Mouse (Mus musculus) left cerebral cortex, postnatal 10 days (tissue): ENCODE results near the gene Serpina1e. TPM values are rescaled to one million over a fixed set of nuclear protein-coding genes. Genes with fewer than 3 reads are reported as not detected.
"Not testable (repeated sequence)": the region's sequence is repeated elsewhere in the genome, so short reads cannot be mapped to it uniquely, and the experiment has no call there.

Source experiments
- DNase-seq, 2 experiments: peaks; one replicate each; pipeline ENCODE4 v3.0.0; 2021 to 2022; ENCODE audit warnings: low spot score in 2 of 2, mixed read lengths in 1 of 2; ENCODE audit errors: extremely low spot score in 1 of 2
- intact Hi-C: fragments of 180-260 bp; cut with DNase I; formaldehyde crosslinking; loops from one replicate; pipeline ENCODE4 v1.15.1; 2025
- total RNA-seq, 2 experiments: library from RNA; stranded (reverse); gene quantifications; 2 replicates each; pipeline ENCODE4 v1.2.3; 2021

Serpina1e gene
- total RNA-seq, 2 experiments from 2014 or later: not detected

- intact Hi-C loops: no loop called here
- no peak for DNase-seq
Observed at GRCm38 (mm10) chr12:103969577-103970116, 10.9 kb upstream of the Serpina1e start.

- DNase-seq: no peak
- intact Hi-C loops: no loop called here
Observed at GRCm38 (mm10) chr12:103966761-103967160, 8.0 kb upstream of the Serpina1e start.

- no peak for DNase-seq
- intact Hi-C loops: no loop called here
Observed at GRCm38 (mm10) chr12:103963288-103963687, 4.5 kb upstream of the Serpina1e start.

- intact Hi-C loops: no loop called here
Observed at GRCm38 (mm10) chr12:103962860-103963259, 4.1 kb upstream of the Serpina1e start.

DNA sequence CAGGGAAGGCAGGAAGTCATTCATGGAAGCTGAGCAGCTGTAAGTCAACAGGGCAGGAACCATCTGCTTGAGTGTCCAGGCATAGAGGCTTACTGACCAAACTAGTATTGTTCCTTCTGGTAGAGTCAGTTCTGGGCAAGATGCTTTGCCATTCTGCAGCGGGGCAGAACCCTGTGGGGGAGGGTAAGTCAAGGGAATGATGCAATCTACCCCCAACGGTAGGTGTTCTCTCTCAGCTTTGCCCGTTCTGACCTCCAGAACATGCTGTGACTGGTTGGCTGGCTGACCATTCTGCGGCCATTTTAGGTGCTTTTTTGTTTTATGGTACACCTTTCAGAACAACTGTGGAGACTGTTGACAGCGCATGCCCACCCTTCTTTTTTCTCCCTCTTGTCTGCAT is 3.6 kb upstream of the Serpina1e start:
- DNase-seq: no peak
- intact Hi-C loops: no loop called here

More at GRCm38 (mm10) chr12:103962860-103963259, 4.1 kb upstream of the Serpina1e start:
- no peak for DNase-seq

DNA sequence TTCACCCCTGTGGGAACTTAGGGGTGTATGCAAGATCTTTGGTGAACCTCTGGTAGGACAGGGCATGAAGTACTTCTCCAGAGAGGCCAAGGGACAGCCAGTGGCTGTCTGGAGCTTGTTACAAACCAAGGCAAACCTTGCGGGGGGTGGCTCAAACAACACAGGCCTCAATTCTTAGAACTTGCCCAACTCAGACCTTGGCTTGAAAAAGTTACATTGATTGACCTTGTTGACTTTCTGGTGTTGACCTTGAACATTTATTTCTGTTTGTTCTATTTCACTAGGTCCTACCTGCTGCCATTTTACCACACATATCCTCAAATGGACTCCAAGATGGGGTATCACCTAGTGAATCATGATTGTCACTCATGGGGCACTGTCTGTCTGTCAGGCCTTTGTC is 2.9 kb upstream of the Serpina1e start:
- intact Hi-C loops: no loop called here

DNA sequence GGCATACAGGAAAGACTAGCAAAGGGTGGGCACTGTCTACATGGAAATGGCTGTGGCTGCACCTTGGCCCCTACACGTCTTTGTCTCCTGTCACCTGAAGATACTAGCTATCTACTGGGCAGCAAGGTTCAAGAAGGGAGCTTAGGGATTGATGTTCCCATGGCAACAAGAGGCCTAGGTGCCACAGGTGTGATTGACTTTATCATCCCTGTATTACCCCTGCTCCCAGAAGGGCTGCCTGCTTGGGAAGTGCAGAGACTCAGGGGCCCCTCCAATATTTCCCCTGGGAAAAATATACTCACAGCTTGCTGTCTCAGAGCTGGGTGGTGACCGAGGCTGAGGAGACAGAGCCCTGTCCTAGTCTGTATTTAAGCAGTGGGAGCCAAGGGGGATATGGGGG is 2.2 kb downstream of the Serpina1e start:
- intact Hi-C loops, DNase-seq: not testable (repeated sequence)

More for the DNA sequence above, 2.9 kb upstream of the Serpina1e start:
- no peak for DNase-seq

GRCm38 (mm10) chr12:103952972-103953371 is 5.8 kb downstream of the Serpina1e start:
- DNase-seq, intact Hi-C loops: not testable (repeated sequence)

DNA sequence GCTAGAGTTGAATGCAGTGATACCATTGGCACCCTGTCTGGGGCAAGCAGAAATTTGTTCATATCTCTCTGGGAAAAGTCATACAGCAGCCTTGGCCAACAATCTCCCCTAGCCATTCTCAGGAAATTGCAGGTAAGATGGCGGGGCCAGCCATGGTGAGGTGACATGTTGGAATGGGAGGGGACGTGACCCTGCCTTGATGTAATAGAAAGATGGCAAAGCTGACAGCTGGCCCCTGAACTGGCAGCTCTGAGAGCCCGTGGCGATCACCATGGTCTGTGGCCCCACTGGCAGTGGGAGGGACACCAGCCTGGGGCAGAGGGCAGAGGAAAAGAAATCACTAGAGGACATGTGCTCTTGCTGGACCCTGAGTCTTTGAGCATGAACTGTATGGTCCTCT is 12.5 kb downstream of the Serpina1e start:
- intact Hi-C loops: no loop called here

DNA sequence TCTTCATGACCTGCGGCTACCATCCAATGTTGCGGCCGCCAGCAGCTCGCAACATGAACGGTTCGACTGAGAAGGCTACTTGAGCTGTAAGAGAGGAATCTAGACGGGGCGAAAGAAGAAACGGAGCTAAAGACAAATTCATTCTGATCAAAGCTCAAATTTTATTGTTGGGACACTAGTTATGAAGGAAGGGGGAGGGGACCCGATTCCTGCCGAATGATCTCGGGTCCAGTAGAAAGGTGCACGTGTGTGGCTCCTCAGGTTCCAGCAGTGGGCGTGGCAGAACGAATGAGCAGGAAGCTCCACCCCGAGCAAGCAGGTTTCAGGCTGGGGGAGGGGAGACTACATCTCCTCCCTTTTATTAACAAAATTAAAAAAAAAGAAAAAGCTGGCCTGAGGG is 49.6 kb downstream of the Serpina1e start:
- intact Hi-C loops, DNase-seq: not testable (repeated sequence)

More for the DNA sequence above, 12.5 kb downstream of the Serpina1e start:
- no peak for DNase-seq

DNA sequence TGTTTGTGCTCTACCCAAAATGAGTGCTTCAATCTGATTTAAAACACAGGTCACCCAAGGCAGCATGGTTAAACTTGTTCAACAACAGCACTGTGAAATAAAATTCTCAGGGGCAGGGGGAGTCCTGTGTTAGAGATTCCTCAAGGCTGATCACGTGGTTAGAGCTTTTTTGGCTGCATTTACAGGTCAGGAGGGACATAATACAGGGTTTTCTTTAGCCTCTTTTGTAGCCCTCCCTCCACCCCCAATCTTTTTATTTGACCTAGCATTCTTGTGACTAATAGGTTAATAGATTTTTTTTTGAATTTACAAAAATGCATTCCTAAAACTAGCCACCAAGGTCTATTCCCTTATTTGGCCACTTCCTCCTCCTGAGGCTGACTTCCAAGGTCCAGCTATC is 51.0 kb downstream of the Serpina1e start:
- DNase-seq, intact Hi-C loops: not testable (repeated sequence)

GRCm38 (mm10) chr12:103904837-103905340 is 53.9 kb downstream of the Serpina1e start, which contains the start of gene Serpina1c:
Gene Serpina1c, minus strand, starts transcription at chr12:103904887.
- DNase-seq, intact Hi-C loops: not testable (repeated sequence)

DNA sequence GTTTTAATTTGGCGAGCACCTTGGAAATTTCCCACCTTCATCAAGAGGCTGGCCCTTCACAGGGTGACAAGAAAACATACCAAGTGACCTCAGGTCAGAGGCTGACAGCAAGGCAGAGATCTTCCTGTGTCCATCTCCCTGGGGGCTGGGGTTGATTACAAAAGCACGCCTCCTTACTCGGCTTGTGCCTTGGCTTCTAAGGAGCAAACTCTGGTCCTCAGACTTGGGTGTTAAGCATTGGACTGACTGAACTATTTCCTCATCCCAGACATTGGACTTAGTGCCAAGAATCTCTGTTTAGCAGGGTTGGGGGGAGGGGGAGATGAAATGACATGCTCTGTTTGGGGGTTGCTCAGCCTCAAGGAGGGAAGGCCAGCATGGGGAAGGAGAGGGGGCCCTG is 56.8 kb downstream of the Serpina1e start:
- intact Hi-C loops: not testable (repeated sequence)

More for the DNA sequence above, 56.8 kb downstream of the Serpina1e start:
- DNase-seq: not testable (repeated sequence)

Other genes with a start within 250 kb of the Serpina1e start
- gene Serpina1d, start 185.4 kb downstream of the Serpina1e start, total RNA-seq: not detected
- under 1 TPM in 1 of 2 experiments, not detected in 1; 0.24 TPM for gene Serpina1b, start 128.6 kb downstream of the Serpina1e start, total RNA-seq
- not detected for gene Serpina1a, start 95.4 kb downstream of the Serpina1e start, total RNA-seq
- not detected for gene Serpina1c, start 54.1 kb downstream of the Serpina1e start, total RNA-seq
- not detected for gene Serpina11, start 31.0 kb upstream of the Serpina1e start, total RNA-seq
- gene Serpina9, start 54.8 kb upstream of the Serpina1e start, total RNA-seq: 1 to 10 TPM in 1 of 2 experiments, under 1 TPM in 1; 0.22 to 1.9 TPM
- gene Serpina12, start 85.5 kb upstream of the Serpina1e start, total RNA-seq: not detected
- gene Serpina5, start 142.1 kb upstream of the Serpina1e start, total RNA-seq: not detected
- gene Serpina3a, start 153.7 kb upstream of the Serpina1e start, total RNA-seq: not detected
- not detected for gene Serpina3b, start 169.0 kb upstream of the Serpina1e start, total RNA-seq
- gene Serpina3c, start 194.9 kb upstream of the Serpina1e start, total RNA-seq: not detected